Mouse (Mus musculus): ENCODE measurements around the gene Gm16503. TPM values are rescaled to one million over a fixed set of nuclear protein-coding genes. Genes with fewer than 3 reads are reported as not detected.
"Not testable (repeated sequence)": the region's sequence is repeated elsewhere in the genome, so short reads cannot be mapped to it uniquely, and the experiment has no call there.

Gene Gm16503
- not detected for polyA plus RNA-seq (2012; fragmentation: generic; extraction: Trizol)

DNA sequence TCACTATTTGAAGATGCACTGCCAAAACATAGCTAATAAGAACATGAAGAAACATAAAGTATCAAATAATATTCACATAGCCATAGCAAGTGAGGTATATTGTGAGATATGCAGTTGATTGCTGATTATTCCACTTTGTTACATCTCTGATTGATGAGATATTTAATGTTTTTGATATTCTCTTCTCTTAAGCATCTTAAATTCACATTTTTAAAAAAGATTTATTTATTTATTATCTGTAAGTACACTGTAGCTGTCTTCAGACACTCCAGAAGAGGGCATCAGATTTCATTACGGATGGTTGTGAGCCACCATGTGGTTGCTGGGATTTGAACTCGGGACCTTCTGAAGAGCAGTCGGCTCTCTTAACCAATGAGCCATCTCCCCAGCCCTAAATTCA is at the start of gene Gm16503:
Gene Gm16503 (plus strand): TSS at position 301 of the 400 bp plus-strand sequence.
- H3K4me2 ChIP-seq (ENCODE audit: low read depth); H3K36me3 ChIP-seq (ENCODE audit: control insufficient read depth, insufficient read depth): not testable (repeated sequence)

DNA sequence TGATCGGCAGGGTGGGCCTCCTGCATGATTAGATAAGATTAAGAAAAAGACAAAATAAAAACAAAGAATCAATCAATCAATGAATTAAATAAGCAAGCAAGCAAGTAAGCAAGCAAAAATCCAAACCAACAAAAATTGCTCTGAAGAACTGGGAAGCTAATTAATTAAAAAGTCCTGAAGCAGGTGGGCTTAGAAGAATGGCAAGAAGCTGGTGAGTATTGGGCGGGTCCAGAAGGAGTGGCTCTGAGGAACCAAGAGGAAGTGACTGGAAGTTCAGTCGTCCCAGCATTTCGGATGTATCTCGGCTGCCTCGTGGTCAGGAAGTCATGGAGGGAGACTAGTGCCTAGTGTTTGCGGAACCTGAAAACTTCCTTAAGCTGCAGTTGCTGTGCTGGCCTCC is 47.9 kb upstream of the Gm16503 start, which contains the start of gene Zfp982:
Gene Zfp982 (plus strand): TSS at position 301 of the 400 bp plus-strand sequence.
- not testable (repeated sequence) for H3K27me3 ChIP-seq (ENCODE audit: control insufficient read depth, insufficient read depth, insufficient read length); H3K4me3 ChIP-seq; H3K4me2 ChIP-seq (ENCODE audit: low read depth); H3K79me2 ChIP-seq (ENCODE audit: control insufficient read depth, insufficient read depth); H3K36me3 ChIP-seq (ENCODE audit: control insufficient read depth, insufficient read depth); H3ac ChIP-seq (ENCODE audit: control insufficient read depth, insufficient read length)

More for the DNA sequence above, at the start of gene Gm16503:
- not testable (repeated sequence) for H3K27me3 ChIP-seq (ENCODE audit: control insufficient read depth, insufficient read depth, insufficient read length); H3K79me2 ChIP-seq (ENCODE audit: control insufficient read depth, insufficient read depth); H3K4me3 ChIP-seq; H3ac ChIP-seq (ENCODE audit: control insufficient read depth, insufficient read length)

DNA sequence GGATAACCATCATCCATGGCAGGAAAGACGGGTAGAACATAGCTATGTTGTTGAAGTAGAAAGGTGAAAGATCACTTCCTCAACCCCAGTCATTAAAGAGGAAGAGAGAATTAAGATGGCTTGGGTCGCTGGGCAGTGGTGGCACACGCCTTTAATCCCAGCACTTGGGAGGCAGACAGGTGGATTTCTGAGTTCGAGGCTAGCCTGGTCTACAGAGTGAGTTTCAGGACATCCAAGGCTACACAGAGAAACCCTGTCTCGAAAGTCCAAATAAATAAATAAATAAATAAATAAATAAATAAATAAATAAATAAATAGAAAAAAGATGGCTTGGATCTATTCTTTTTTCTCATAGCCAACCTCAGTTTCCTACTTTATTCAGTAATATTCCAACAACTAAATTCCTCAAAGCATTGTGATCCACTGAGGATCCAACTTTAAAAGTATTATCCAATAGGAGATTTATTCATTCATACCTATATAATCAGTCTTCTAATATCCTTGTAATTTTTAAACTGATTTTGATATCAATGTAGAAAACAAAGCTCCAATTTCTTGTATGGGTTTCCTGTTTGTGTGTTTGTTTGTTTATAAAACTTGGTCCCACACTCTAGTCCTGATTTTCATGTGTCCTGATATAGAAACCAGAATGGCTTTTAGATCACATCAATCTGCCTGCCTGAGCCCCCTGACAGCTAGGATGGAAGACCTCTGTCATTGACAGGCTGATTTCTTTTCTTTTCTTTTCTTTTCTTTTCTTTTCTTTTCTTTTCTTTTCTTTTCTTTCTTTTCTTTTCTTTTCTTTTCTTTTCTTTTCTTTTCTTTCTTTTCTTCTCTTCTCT is 41.0 kb upstream of the Gm16503 start:
- not testable (repeated sequence) for H3K36me3 ChIP-seq (ENCODE audit: control insufficient read depth, insufficient read depth); H3K4me2 ChIP-seq (ENCODE audit: low read depth); H3K4me3 ChIP-seq; H3ac ChIP-seq (ENCODE audit: control insufficient read depth, insufficient read length); H3K79me2 ChIP-seq (ENCODE audit: control insufficient read depth, insufficient read depth); H3K27me3 ChIP-seq (ENCODE audit: control insufficient read depth, insufficient read depth, insufficient read length)

- Histone ChIP-seq H3K4me3 (no peak overlapping the region), H3ac (ENCODE audit: control insufficient read depth, insufficient read length) (no peak overlapping the region), H3K4me2 (ENCODE audit: low read depth) (no peak overlapping the region), H3K36me3 (ENCODE audit: control insufficient read depth, insufficient read depth) (no peaks in the 10 kb centered on the region), H3K27me3 (ENCODE audit: control insufficient read depth, insufficient read depth, insufficient read length) (no peaks in the 10 kb centered on the region), H3K79me2 (ENCODE audit: control insufficient read depth, insufficient read depth) (no peaks in the 10 kb centered on the region)
- TF ChIP-seq POLR2A (IDR thresholded peaks at IDR 0.05; ENCODE audit: insufficient read length, low read depth), result no peak
- no peak for TF ChIP-seq CEBPB (IDR thresholded peaks at IDR 0.05; ENCODE audit: insufficient read depth, poor library complexity, severe bottlenecking)
- TF ChIP-seq REST (IDR thresholded peaks at IDR 0.05; ENCODE audit: insufficient read depth, insufficient read length), result no peak
- TF ChIP-seq MAX (IDR thresholded peaks at IDR 0.05; ENCODE audit: low read depth), result no peak
- TF ChIP-seq TCF3 (IDR thresholded peaks at IDR 0.05; ENCODE audit: insufficient read length, low read depth), result no peak
- TF ChIP-seq SRF (IDR thresholded peaks at IDR 0.05; ENCODE audit: control insufficient read depth, insufficient read length, low read depth), result no peak
- TF ChIP-seq E2F4 (IDR thresholded peaks at IDR 0.05; ENCODE audit: insufficient read depth), result no peak
- TF ChIP-seq MYOD1 (IDR thresholded peaks at IDR 0.05; ENCODE audit: control insufficient read depth in 1 of 3, insufficient read length in 2 of 3, low read depth in 2 of 3), result no peak
- TF ChIP-seq POLR2AphosphoS2 (IDR thresholded peaks at IDR 0.05; ENCODE audit: insufficient read length, low read depth), result no peak
- TF ChIP-seq TCF12 (IDR thresholded peaks at IDR 0.05; ENCODE audit: insufficient read depth, poor library complexity, severe bottlenecking), result no peak
- no peak for TF ChIP-seq MYOG (IDR thresholded peaks at IDR 0.05; ENCODE audit: control insufficient read depth in 1 of 3, insufficient read depth in 1 of 3, insufficient read length in 2 of 3, low read depth in 2 of 3)
- no peak for TF ChIP-seq USF1 (IDR thresholded peaks at IDR 0.05; ENCODE audit: low read depth)
Measured at GRCm38 (mm10) chr4:147509174-147509573, 30.8 kb upstream of the Gm16503 start.

DNA sequence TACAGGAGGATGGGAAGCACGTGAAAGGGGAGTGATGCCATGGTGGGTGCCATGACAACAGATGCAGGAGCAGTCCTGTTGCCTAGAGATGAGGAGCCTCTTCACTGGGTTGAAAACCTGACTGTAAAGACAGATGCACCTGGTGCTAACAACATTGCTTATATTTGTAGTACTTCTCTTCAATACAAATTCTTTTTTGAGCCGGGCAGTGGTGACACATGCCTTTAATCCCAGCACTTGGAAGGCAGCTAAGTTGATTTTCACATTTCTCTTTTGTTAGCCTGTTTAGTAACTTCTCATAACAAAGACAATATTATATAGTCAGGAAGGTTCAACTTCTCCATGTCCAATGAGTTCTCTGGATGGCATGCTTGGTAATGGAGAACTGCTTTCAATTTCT is 21.0 kb upstream of the Gm16503 start:
- Histone ChIP-seq H3K4me2 (ENCODE audit: low read depth) (no peak overlapping the region), H3ac (ENCODE audit: control insufficient read depth, insufficient read length) (no peak overlapping the region), H3K36me3 (ENCODE audit: control insufficient read depth, insufficient read depth) (no peaks in the 10 kb centered on the region), H3K79me2 (ENCODE audit: control insufficient read depth, insufficient read depth) (no peaks in the 10 kb centered on the region), H3K4me3 (no peak overlapping the region), H3K27me3 (ENCODE audit: control insufficient read depth, insufficient read depth, insufficient read length) (no peaks in the 10 kb centered on the region)
- TF ChIP-seq E2F4 (IDR thresholded peaks at IDR 0.05; ENCODE audit: insufficient read depth), result no peak

DNA sequence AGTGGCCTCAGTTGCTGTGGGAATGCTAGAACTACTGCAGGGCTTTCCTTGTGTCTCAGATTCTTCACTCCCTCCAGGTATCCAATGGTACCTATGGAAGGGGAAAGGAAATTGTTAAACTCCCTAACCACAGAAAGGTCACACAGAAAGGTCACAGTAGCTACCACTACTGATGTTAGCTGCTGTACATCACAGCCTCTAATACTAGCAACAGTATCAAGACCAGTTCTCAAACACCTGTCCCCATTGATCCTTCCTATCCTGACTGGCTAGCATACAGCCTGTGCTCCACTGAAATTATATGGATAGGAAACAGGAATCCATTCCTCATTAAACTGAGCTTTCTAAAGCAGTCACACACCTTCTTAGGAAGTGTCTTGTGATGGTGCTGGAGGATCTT is 19.9 kb upstream of the Gm16503 start:
- TF ChIP-seq TCF12 (IDR thresholded peaks at IDR 0.05; ENCODE audit: insufficient read depth, poor library complexity, severe bottlenecking), result no peak
- TF ChIP-seq POLR2A (IDR thresholded peaks at IDR 0.05; ENCODE audit: insufficient read length, low read depth), result no peak
- no peak for TF ChIP-seq USF1 (IDR thresholded peaks at IDR 0.05; ENCODE audit: low read depth)
- no peak for TF ChIP-seq POLR2AphosphoS2 (IDR thresholded peaks at IDR 0.05; ENCODE audit: insufficient read length, low read depth)
- no peak for TF ChIP-seq MYOG (IDR thresholded peaks at IDR 0.05; ENCODE audit: control insufficient read depth in 1 of 3, insufficient read depth in 1 of 3, insufficient read length in 2 of 3, low read depth in 2 of 3)
- TF ChIP-seq CEBPB (IDR thresholded peaks at IDR 0.05; ENCODE audit: insufficient read depth, poor library complexity, severe bottlenecking), result no peak
- no peak for TF ChIP-seq MYOD1 (IDR thresholded peaks at IDR 0.05; ENCODE audit: control insufficient read depth in 1 of 3, insufficient read length in 2 of 3, low read depth in 2 of 3)
- no peak for TF ChIP-seq TCF3 (IDR thresholded peaks at IDR 0.05; ENCODE audit: insufficient read length, low read depth)
- TF ChIP-seq E2F4 (IDR thresholded peaks at IDR 0.05; ENCODE audit: insufficient read depth), result no peak
- no peak for TF ChIP-seq MAX (IDR thresholded peaks at IDR 0.05; ENCODE audit: low read depth)
- TF ChIP-seq REST (IDR thresholded peaks at IDR 0.05; ENCODE audit: insufficient read depth, insufficient read length), result no peak
- no peak for TF ChIP-seq SRF (IDR thresholded peaks at IDR 0.05; ENCODE audit: control insufficient read depth, insufficient read length, low read depth)
- no peaks in the 10 kb centered on the region for H3K79me2 ChIP-seq (ENCODE audit: control insufficient read depth, insufficient read depth)
- no peak overlapping the region for H3K4me3 ChIP-seq
- no peak overlapping the region for H3K4me2 ChIP-seq (ENCODE audit: low read depth)
- H3ac ChIP-seq (ENCODE audit: control insufficient read depth, insufficient read length), result no peak overlapping the region
- no peaks in the 10 kb centered on the region for H3K36me3 ChIP-seq (ENCODE audit: control insufficient read depth, insufficient read depth)
- no peaks in the 10 kb centered on the region for H3K27me3 ChIP-seq (ENCODE audit: control insufficient read depth, insufficient read depth, insufficient read length)
